Comparison of ENCODE assay signal across 8 mouse cellular contexts in the genomic region with DNA sequence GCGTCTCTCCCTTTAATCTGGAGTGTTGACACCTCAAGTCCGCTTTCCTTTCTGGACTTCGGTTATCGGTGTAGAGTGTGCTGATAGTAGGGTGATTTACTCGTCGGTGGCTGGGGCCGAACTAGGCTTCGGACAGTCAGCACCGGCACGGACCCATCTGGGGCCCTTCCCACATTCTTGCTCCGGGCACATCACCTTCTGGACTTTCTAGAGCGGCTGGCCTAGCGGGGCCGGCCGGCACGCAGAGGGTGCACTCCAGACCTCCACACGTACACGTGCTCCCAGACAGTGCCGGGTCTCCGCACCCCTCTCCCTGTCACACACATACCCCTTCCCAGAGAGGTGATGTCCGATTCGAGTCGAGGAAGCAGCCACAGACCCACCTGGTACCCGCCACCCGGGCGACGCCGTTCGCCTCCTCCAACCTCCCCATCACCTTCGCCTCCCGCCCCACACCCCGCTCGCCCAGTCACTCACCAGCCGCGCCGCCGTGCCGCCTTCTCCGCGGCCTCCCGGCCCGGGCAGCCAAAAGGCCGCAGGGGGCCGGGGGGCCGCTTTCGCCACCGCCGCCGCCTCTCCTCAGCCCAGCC. TPM values are rescaled to one million over a fixed set of nuclear protein-coding genes. Genes with fewer than 3 reads are reported as not detected.
A peak's percentile ranks its signal among the peaks of the same experiment; 100 is the strongest.
DNase-seq lines count a peak whose midpoint lies in the region; ATAC-seq and TF ChIP-seq lines count a peak whose summit lies in the region.

No protein-coding gene starts in this region.

- no peak for TF ChIP-seq CTCF in cortical plate, adult 2 months (IDR thresholded peaks at IDR 0.05; ENCODE audit: extremely low read depth, insufficient read depth, low read length)
- TF ChIP-seq CTCF in midbrain, postnatal 0 days (IDR thresholded peaks at IDR 0.05), result no peak

- no peaks in the 10 kb centered on the region for H3K9me3 ChIP-seq in intestine, embryonic 16.5 days (ENCODE audit: control insufficient read depth, low read length)
- H3K9me3 ChIP-seq in limb, embryonic 15.5 days, result no peaks in the 10 kb centered on the region
- 0 out of 2 replicates have a peak, but pooled peaks cover 3% of the 10 kb centered on the region for H3K9me3 ChIP-seq in midbrain, postnatal 0 days (ENCODE audit: low read length)

- TF ChIP-seq POLR2A in cortical plate, adult 2 months (IDR thresholded peaks at IDR 0.05; ENCODE audit: extremely low read depth, insufficient read depth, low read length), result no peak

- H3K36me3 ChIP-seq in intestine, embryonic 16.5 days (ENCODE audit: control insufficient read depth, insufficient read depth, low read length), result no peaks in the 10 kb centered on the region
- peaks cover 6% of the 10 kb centered on the region; the same call in 1 of the 2 replicates for H3K36me3 ChIP-seq in limb, embryonic 15.5 days
- H3K36me3 ChIP-seq in midbrain, postnatal 0 days (ENCODE audit: insufficient read depth, low read length), result no peaks in the 10 kb centered on the region

- peak overlapping the region; percentile 76 for H3K4me2 ChIP-seq in intestine, embryonic 16.5 days (ENCODE audit: low read depth, low read length)
- peak overlapping the region; percentile 90 for H3K4me2 ChIP-seq in limb, embryonic 15.5 days
- H3K4me2 ChIP-seq in midbrain, postnatal 0 days (ENCODE audit: low read depth, low read length, poor library complexity, severe bottlenecking), result peak overlapping the region; percentile 89

- no peak overlapping the region for H3K27ac ChIP-seq in cortical plate, adult 2 months (ENCODE audit: insufficient read depth, low read length)
- peak overlapping the region; percentile 91 for H3K27ac ChIP-seq in intestine, embryonic 16.5 days (ENCODE audit: low read length)
- H3K27ac ChIP-seq in limb, embryonic 15.5 days, result peak overlapping the region; percentile 82
- peak overlapping the region; percentile 73 for H3K27ac ChIP-seq in midbrain, postnatal 0 days (ENCODE audit: low read depth, low read length)

- H3K4me1 ChIP-seq in cortical plate, adult 2 months (ENCODE audit: control insufficient read depth, insufficient read depth, low read length), result peaks cover 2% of the 10 kb centered on the region; the same call in 1 of the 2 replicates
- peaks cover 23% of the 10 kb centered on the region for H3K4me1 ChIP-seq in intestine, embryonic 16.5 days (ENCODE audit: control insufficient read depth, insufficient read depth, low read length)
- H3K4me1 ChIP-seq in limb, embryonic 15.5 days, result peaks cover 19% of the 10 kb centered on the region
- H3K4me1 ChIP-seq in midbrain, postnatal 0 days (ENCODE audit: insufficient read depth, low read length), result peaks cover 7% of the 10 kb centered on the region; the same call in 1 of the 2 replicates

- peak overlapping the region; percentile 95 for H3K9ac ChIP-seq in intestine, embryonic 16.5 days (ENCODE audit: low read depth, low read length)
- H3K9ac ChIP-seq in limb, embryonic 15.5 days, result peak overlapping the region; percentile 91
- H3K9ac ChIP-seq in midbrain, postnatal 0 days (replicated peaks; ENCODE audit: low read length, poor library complexity, severe bottlenecking), result peak overlapping the region; percentile 91

- under 1% methylated on average over 45 of the region's 49 CpGs for WGBS in intestine, embryonic 16.5 days
- under 1% methylated on average over 48 of the region's 49 CpGs for WGBS in limb, embryonic 15.5 days
- WGBS in midbrain, postnatal 0 days, result under 1% methylated on average over 46 of the region's 49 CpGs

- H3K4me3 ChIP-seq in cortical plate, adult 2 months (ENCODE audit: insufficient read depth, low read length), result peak overlapping the region; percentile 66
- H3K4me3 ChIP-seq in intestine, embryonic 16.5 days (ENCODE audit: low read length), result peak overlapping the region; percentile 96
- H3K4me3 ChIP-seq in limb, embryonic 15.5 days, result peak overlapping the region; percentile 90
- peak overlapping the region; percentile 94 for H3K4me3 ChIP-seq in midbrain, postnatal 0 days (ENCODE audit: low read depth, low read length)

- H3K27me3 ChIP-seq in intestine, embryonic 16.5 days (replicated peaks; ENCODE audit: control insufficient read depth, insufficient read depth, low read length), result no peaks in the 10 kb centered on the region
- H3K27me3 ChIP-seq in limb, embryonic 15.5 days, result no peaks in the 10 kb centered on the region
- no peaks in the 10 kb centered on the region for H3K27me3 ChIP-seq in midbrain, postnatal 0 days (ENCODE audit: insufficient read depth, low read length)

- peak; percentile 45 for ATAC-seq in intestine, embryonic 16.5 days
- ATAC-seq in limb, embryonic 15.5 days (ENCODE audit: insufficient number of reproducible peaks, low FRiP score, low TSS enrichment, low read depth), result no peak
- ATAC-seq in midbrain, postnatal 0 days (ENCODE audit: low FRiP score), result peak; percentile 67

- DNase-seq in left cerebral cortex, adult 18-20 months (ENCODE audit: low spot score in 2 of 2), result peak; percentile 20 to 36
- no peak for DNase-seq in left cerebral cortex, adult 11 months (ENCODE audit: low spot score)
- DNase-seq in gastrocnemius, postnatal 4 days (ENCODE audit: low spot score in 2 of 2), result peak; percentile 37 to 50
- DNase-seq in midbrain, postnatal 0 days (ENCODE audit: low spot score), result peak; percentile 19
- peak; percentile 56 to 85 for DNase-seq in spleen, postnatal 4 days (ENCODE audit: low spot score in 2 of 2)

RNA-seq across cellular contexts. Expression of gene Atp13a3, which starts 17.8 kb away (rescaled TPM):
- 10 to 100 TPM; 71.3 to 76.2 TPM for total RNA-seq in left cerebral cortex, adult 18-20 months (2021)
- polyA plus RNA-seq in cortical plate, adult 2 months (2012; rRNA removed), result 29.5 and 31.4 TPM in 2 replicates
- total RNA-seq in gastrocnemius, postnatal 4 days (2021), result 100 to 1,000 TPM in 1 of 2 experiments, 10 to 100 TPM in 1; 94.9 to 113 TPM
- 14.1 and 17.2 TPM in 2 replicates for polyA plus RNA-seq in intestine, embryonic 16.5 days (2015; fragmentation: Nextera tagmentation; extraction: Ambion mirVana)
- 8.1 and 10.2 TPM in 2 replicates for polyA plus RNA-seq in limb, embryonic 15.5 days (2015; fragmentation: Nextera tagmentation; extraction: Ambion mirVana)
- total RNA-seq in midbrain, postnatal 0 days (2014; rRNA removed), result 34.1 and 40.4 TPM in 2 replicates
- 4.9 and 7.2 TPM in 2 replicates for polyA plus RNA-seq in midbrain, postnatal 0 days (2015; fragmentation: Nextera tagmentation; extraction: Ambion mirVana)
